Mouse (Mus musculus) lung, postnatal 10 days (tissue): ENCODE data around the gene Zfp677.
"Not testable (repeated sequence)": the region's sequence is repeated elsewhere in the genome, so short reads cannot be mapped to it uniquely, and the experiment has no call there.

Source experiments
- DNase-seq: peaks from one replicate; pipeline ENCODE4 v3.0.0; 2021

Gene Zfp677

GRCm38 (mm10) chr17:21383391-21384056 lies at the start of gene Zfp677:
Zfp677 (plus strand) TSS chr17:21383748.
- DNase-seq: peak; percentile 81

DNA sequence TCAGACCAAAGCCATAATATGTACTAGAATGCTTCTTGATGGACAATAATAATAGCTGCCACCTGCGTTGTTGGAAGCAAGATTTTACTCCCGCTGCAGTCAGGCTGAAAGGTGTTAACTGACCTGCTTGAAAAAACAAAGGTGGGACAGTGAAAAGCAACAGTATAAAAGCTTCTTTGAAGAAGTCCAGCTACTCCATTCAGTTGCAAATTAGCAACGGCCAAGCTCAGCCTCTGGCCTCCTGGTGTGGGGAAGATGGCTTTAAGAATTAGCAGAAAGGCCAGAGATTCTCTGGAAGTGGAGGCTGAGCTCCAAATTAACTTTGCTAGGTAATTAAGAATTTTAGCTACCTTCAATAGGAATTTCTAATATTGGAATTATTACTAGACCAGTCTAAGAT lies 15.5 kb upstream of the Zfp677 start:
- DNase-seq: not testable (repeated sequence)

- peak; percentile 25 for DNase-seq
Observed at GRCm38 (mm10) chr17:21369925-21370719, 13.4 kb upstream of the Zfp677 start.

GRCm38 (mm10) chr17:21375311-21375710 lies 8.2 kb upstream of the Zfp677 start:
- DNase-seq: no peak

GRCm38 (mm10) chr17:21384057-21384411 lies 486 bp downstream of the Zfp677 start:
- DNase-seq: peak; percentile 28

- DNase-seq: peak; percentile 83
Observed at GRCm38 (mm10) chr17:21422664-21423599, 39.4 kb downstream of the Zfp677 start, which contains the start of gene Zfp54. Zfp54 (plus strand) TSS chr17:21423227.

DNA sequence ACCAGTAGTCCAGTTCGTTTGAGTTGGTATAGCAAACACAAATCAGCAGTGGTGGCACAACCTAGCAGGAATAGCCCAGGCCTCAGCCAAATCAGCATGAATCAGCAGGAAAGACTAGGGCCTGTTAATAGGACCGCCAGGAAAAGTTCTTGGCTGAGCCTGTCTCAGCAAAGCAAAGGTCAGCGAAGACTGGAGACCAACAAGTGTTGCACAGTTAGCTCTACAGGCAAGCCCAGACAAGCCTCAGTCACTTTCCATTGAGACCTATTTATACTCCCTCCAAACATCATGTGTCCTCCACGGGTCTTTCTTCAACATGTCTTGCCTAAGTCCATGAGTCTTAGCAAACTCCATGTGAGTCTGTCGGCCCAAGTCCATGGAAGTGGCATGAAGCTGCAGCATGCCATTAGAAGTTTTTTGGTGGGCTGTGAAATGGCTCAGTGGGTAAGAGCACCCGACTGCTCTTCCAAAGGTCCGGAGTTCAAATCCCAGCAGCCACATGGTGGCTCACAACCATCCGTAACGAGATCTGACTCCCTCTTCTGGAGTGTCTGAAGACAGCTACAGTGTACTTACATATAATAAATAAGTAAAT lies 55.4 kb downstream of the Zfp677 start:
- not testable (repeated sequence) for DNase-seq
